Comparison of ENCODE assay signal across 8 mouse cellular contexts in the genomic region with DNA sequence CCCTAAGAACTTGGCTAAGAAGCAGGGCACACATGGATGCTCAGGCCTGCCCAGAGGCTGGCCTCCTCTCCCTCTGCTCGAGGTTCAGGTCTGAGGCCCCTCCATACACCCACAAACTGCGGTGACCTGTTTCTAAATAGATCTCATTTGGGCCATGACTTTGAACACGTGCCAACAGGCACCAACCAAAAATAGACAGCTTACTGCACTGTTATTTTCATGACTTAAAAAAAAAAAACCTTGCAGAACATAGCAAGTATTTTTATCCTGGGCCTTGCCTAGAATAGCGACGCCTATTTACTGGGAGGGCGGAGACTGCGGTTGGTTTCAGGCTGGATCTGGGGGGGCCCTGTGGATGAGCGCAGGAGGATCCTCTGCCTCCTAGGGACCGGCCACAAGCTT. TPM values are rescaled to one million over a fixed set of nuclear protein-coding genes. Genes with fewer than 3 reads are reported as not detected.
DNase-seq lines count a peak whose midpoint lies in the region; ATAC-seq and TF ChIP-seq lines count a peak whose summit lies in the region.

No protein-coding gene starts in this region.

- peak overlapping the region; percentile 60 for H3K9ac ChIP-seq in heart, postnatal 0 days (replicated peaks; ENCODE audit: low read depth, low read length)
- no peak overlapping the region for H3K9ac ChIP-seq in hindbrain, embryonic 11.5 days (ENCODE audit: low read depth, low read length)

- 0 out of 2 replicates have a peak overlapping the region, but pooled peaks have one; percentile 23 for H3K27ac ChIP-seq in layer of hippocampus, adult 2 months
- peak overlapping the region; percentile 100 for H3K27ac ChIP-seq in heart, postnatal 0 days (ENCODE audit: low read depth)
- no peak overlapping the region for H3K27ac ChIP-seq in hindbrain, embryonic 11.5 days (ENCODE audit: low read depth, low read length)

- H3K9me3 ChIP-seq in heart, postnatal 0 days (replicated peaks; ENCODE audit: control insufficient read depth, low read length) = no peaks in the 10 kb centered on the region
- H3K9me3 ChIP-seq in hindbrain, embryonic 11.5 days (ENCODE audit: control insufficient read depth, low read length) = no peaks in the 10 kb centered on the region

- peaks cover 20% of the 10 kb centered on the region for H3K4me1 ChIP-seq in heart, postnatal 0 days (ENCODE audit: control insufficient read depth, insufficient read depth)
- H3K4me1 ChIP-seq in hindbrain, embryonic 11.5 days (replicated peaks; ENCODE audit: control insufficient read depth, insufficient read depth, low read length) = no peaks in the 10 kb centered on the region

- no peak; the same call in 1 of the 2 replicates for TF ChIP-seq CTCF in layer of hippocampus, adult 2 months (conservative IDR thresholded peaks at IDR 0.05)
- no peak for TF ChIP-seq CTCF in heart, postnatal 0 days (IDR thresholded peaks at IDR 0.05; ENCODE audit: low read depth)

- peak; percentile 91 for ATAC-seq in heart, postnatal 0 days (ENCODE audit: insufficient read depth, low read depth)
- ATAC-seq in hindbrain, embryonic 11.5 days (ENCODE audit: low FRiP score) = no peak

- H3K4me3 ChIP-seq in layer of hippocampus, adult 2 months = no peak overlapping the region
- peak overlapping the region; percentile 23; the same call in 1 of the 2 replicates for H3K4me3 ChIP-seq in heart, postnatal 0 days (ENCODE audit: low read depth, low read length)
- no peak overlapping the region for H3K4me3 ChIP-seq in hindbrain, embryonic 11.5 days (ENCODE audit: low read depth, low read length)

- DNase-seq in layer of hippocampus, adult 2 months (ENCODE audit: low spot score in 2 of 2) = no peak
- no peak for DNase-seq in layer of hippocampus, postnatal 36 days
- peak; percentile 30 to 44 for DNase-seq in cerebellum, postnatal 25 days
- DNase-seq in heart, postnatal 0 days (ENCODE audit: low spot score) = peak; percentile 92
- peak; percentile 23 to 59 for DNase-seq in right cerebral cortex, adult 2 months (ENCODE audit: low spot score in 2 of 2)
- DNase-seq in spleen, adult 12 weeks (ENCODE audit: low spot score) = no peak
- DNase-seq in hindbrain, embryonic 11.5 days (ENCODE audit: low spot score) = no peak
- no peak for DNase-seq in thymus, postnatal 25 days

- no peaks in the 10 kb centered on the region for H3K36me3 ChIP-seq in heart, postnatal 0 days (replicated peaks; ENCODE audit: control insufficient read depth, insufficient read depth, low read length)
- no peaks in the 10 kb centered on the region for H3K36me3 ChIP-seq in hindbrain, embryonic 11.5 days (ENCODE audit: control insufficient read depth, insufficient read depth, low read length)

- peak; percentile 45; the same call in 1 of the 2 replicates for TF ChIP-seq EP300 in heart, postnatal 0 days (IDR thresholded peaks at IDR 0.05; ENCODE audit: low read depth)

- H3K4me2 ChIP-seq in heart, postnatal 0 days (ENCODE audit: low read depth, low read length) = peak overlapping the region; percentile 59
- H3K4me2 ChIP-seq in hindbrain, embryonic 11.5 days (replicated peaks; ENCODE audit: low read depth, low read length) = no peak overlapping the region

- no peaks in the 10 kb centered on the region for H3K27me3 ChIP-seq in heart, postnatal 0 days (ENCODE audit: control insufficient read depth, insufficient read depth, low read length)
- H3K27me3 ChIP-seq in hindbrain, embryonic 11.5 days (ENCODE audit: control insufficient read depth, insufficient read depth, low read length) = no peaks in the 10 kb centered on the region

- WGBS in heart, postnatal 0 days = 16% methylated on average over 9 of the region's 9 CpGs
- 54% methylated on average over 9 of the region's 9 CpGs for WGBS in hindbrain, embryonic 11.5 days

RNA-seq across cellular contexts. Expression of gene Raf1, which starts 18.0 kb away (rescaled TPM):
- total RNA-seq in layer of hippocampus, adult 2 months (2021) = 10 to 100 TPM; 81.8 to 98.6 TPM
- total RNA-seq in layer of hippocampus, postnatal 36 days (2021) = 10 to 100 TPM; 85.9 to 99.4 TPM
- 182 and 204 TPM in 2 replicates for total RNA-seq in heart, postnatal 0 days (2014; rRNA removed; ENCODE audit: low replicate concordance)
- polyA plus RNA-seq in heart, postnatal 0 days (2015; fragmentation: Nextera tagmentation; extraction: Ambion mirVana) = 72.3 and 80.6 TPM in 2 replicates
- polyA plus RNA-seq in hindbrain, embryonic 11.5 days (2014; fragmentation: Nextera tagmentation; extraction: Ambion mirVana) = 148 and 157 TPM in 2 replicates

Comparison
In these comparisons a context has a peak if more than half of its experiments do, and no peak if none do; other contexts are left out.
1. DNase-seq: peak in cerebellum, postnatal 25 days (2 of 2), heart, postnatal 0 days (single experiment) and right cerebral cortex, adult 2 months (2 of 2); none in layer of hippocampus, adult 2 months (0 of 2), layer of hippocampus, postnatal 36 days (0 of 2), spleen, adult 12 weeks (single experiment), hindbrain, embryonic 11.5 days (single experiment) and thymus, postnatal 25 days (single experiment).